Mouse (Mus musculus) stomach, embryonic 16.5 days (tissue): ENCODE measurements around the gene Lats2. TPM values are rescaled to one million over a fixed set of nuclear protein-coding genes. Genes with fewer than 3 reads are reported as not detected.
"Not testable (repeated sequence)": the region's sequence is repeated elsewhere in the genome, so short reads cannot be mapped to it uniquely, and the experiment has no call there.

Experiments
- ATAC-seq: fragments of 200-750 bp; cut with Nextera tagmentation; 2 replicates; pipeline ENCODE4 v1.8.0; 2017; ENCODE audit warnings: moderate number of reproducible peaks, moderate TSS enrichment; ENCODE audit not compliant: insufficient read depth, low FRiP score
- H3K27ac ChIP-seq: fragments of 300-500 bp; sonication (generic); 2 replicates; pipeline ENCODE4 v1.5.1; 2014; ENCODE audit warnings: low read length
- H3K27me3 ChIP-seq: fragments of 300-500 bp; sonication (generic); 2 replicates; pipeline ENCODE4 v1.6.1; 2014; ENCODE audit warnings: low read length, control low read depth, mixed read lengths; ENCODE audit not compliant: control insufficient read depth, insufficient read depth
- H3K36me3 ChIP-seq: fragments of 300-500 bp; sonication (generic); 2 replicates; pipeline ENCODE4 v1.6.1; 2014; ENCODE audit warnings: low read length; ENCODE audit not compliant: control insufficient read depth, insufficient read depth
- H3K4me1 ChIP-seq: fragments of 300-500 bp; sonication (generic); 2 replicates; pipeline ENCODE4 v1.6.1; 2014; ENCODE audit warnings: low read length, control low read depth, mixed read lengths; ENCODE audit not compliant: control insufficient read depth, insufficient read depth
- H3K4me2 ChIP-seq: fragments of 300-500 bp; sonication (generic); 2 replicates; pipeline ENCODE4 v1.6.1; 2014; ENCODE audit warnings: low read depth, low read length, mixed read lengths
- H3K4me3 ChIP-seq: fragments of 300-500 bp; sonication (generic); replicated peaks from 2 replicates; pipeline ENCODE4 v1.5.1; 2014; ENCODE audit warnings: mild to moderate bottlenecking, low read length
- H3K9ac ChIP-seq: fragments of 300-500 bp; sonication (generic); 2 replicates; pipeline ENCODE4 v1.6.1; 2014; ENCODE audit warnings: low read length
- H3K9me3 ChIP-seq: fragments of 300-500 bp; sonication (generic); replicated peaks from 2 replicates; pipeline ENCODE4 v1.6.1; 2016; ENCODE audit warnings: low read length, control low read depth; ENCODE audit not compliant: control insufficient read depth
- whole genome bisulfite sequencing: fragments of 180-500 bp; shearing (Covaris S2); extraction: QIAGEN DNeasy Blood & Tissue Kit; methylation state at CpG from one replicate; pipeline ENCODE4 v1.1.7; 2014; 5-methylcytosine and 5-hydroxymethylcytosine counted together
- polyA plus RNA-seq: library from polyadenylated mRNA; unstranded; fragments of >200 nt; fragmentation: Nextera tagmentation; extraction: Ambion mirVana; gene quantifications from 2 replicates; pipeline ENCODE4 v1.2.1, GENCODE M21; 2015

The Lats2 gene
- polyA plus RNA-seq, 1 experiment from 2014 or later = 15.8 TPM

DNA sequence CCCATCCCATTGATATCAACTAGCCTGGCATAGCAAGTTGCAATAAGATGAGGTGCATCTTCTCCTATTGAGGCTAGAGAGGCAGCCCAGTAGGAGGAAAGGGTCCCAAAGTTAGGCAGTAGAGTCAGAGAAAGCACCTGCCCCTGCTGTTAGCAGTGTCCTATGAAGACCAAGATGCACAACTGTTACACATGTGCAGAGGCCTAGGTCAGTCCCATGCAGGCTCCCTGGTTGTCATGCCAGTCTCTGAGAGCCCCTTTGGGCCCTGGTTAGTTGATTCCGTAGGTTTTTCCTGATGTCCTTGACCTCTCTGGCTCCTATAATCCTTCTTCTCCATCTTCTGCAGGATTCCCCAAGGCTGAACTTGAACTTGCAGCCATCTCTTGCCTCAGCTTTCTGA lies 78.7 kb downstream of the Lats2 start:
- no peaks in the 10 kb centered on the region for H3K27me3 ChIP-seq
- no peaks in the 10 kb centered on the region for H3K4me1 ChIP-seq
- no peaks in the 10 kb centered on the region for H3K36me3 ChIP-seq
- no peak overlapping the region for H3K9ac ChIP-seq
- H3K27ac ChIP-seq = no peak overlapping the region
- WGBS = 15% methylated on average over 1 of the region's 1 CpGs
- H3K4me3 ChIP-seq = no peak overlapping the region
- H3K4me2 ChIP-seq = no peak overlapping the region
- no peaks in the 10 kb centered on the region for H3K9me3 ChIP-seq
- no peak for ATAC-seq

DNA sequence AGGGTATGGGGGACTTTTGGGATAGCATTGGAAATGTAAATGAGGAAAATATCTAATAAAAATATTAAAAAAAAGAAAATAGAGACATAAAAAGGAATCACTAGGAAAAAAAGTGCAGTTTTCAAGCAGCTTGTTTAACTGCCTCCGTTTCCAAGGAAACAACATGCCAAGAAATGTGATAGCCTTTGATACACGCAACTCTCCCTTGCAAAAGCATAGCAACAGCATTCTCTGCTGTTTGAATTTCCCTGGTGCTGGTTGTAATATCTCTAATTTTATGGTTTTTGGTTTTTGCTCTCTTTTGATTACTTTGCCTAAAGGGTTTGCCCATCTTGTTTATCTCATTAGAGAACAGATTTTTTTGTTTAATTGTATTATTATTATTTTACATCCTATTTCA lies 82.7 kb downstream of the Lats2 start:
- ATAC-seq = no peak
- 40% methylated on average over 2 of the region's 2 CpGs for WGBS
- no peak overlapping the region for H3K4me2 ChIP-seq

DNA sequence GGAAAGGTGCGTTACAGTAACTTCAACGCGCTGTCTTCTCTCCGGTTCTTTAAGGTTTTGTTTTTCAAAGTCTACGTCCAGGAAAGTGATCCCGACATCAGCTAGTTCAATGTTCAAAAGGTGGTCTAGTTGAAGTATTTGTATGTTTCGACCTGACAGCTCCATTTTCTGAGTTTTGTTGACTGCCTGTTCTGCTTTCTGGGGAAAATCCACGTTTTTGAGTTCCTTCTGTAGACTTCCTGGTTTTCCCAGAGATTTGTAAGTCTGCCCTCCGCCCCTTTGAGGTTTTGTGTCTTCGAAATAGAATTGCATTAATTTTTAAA lies 92.6 kb downstream of the Lats2 start:
- peak overlapping the region; percentile 74 for H3K4me3 ChIP-seq
- H3K27me3 ChIP-seq = no peaks in the 10 kb centered on the region
- peaks cover 8% of the 10 kb centered on the region for H3K4me1 ChIP-seq
- WGBS = 7% methylated on average over 10 of the region's 10 CpGs
- no peaks in the 10 kb centered on the region for H3K9me3 ChIP-seq
- H3K36me3 ChIP-seq = no peaks in the 10 kb centered on the region
- peak overlapping the region; percentile 95 for H3K9ac ChIP-seq
- ATAC-seq = no peak
- peak overlapping the region; percentile 76 for H3K4me2 ChIP-seq
- H3K27ac ChIP-seq = peak overlapping the region; percentile 96

More for the DNA sequence above, 82.7 kb downstream of the Lats2 start:
- no peaks in the 10 kb centered on the region for H3K36me3 ChIP-seq
- H3K27ac ChIP-seq = no peak overlapping the region
- H3K27me3 ChIP-seq = no peaks in the 10 kb centered on the region
- no peaks in the 10 kb centered on the region for H3K4me1 ChIP-seq
- H3K4me3 ChIP-seq = no peak overlapping the region
- H3K9ac ChIP-seq = no peak overlapping the region
- H3K9me3 ChIP-seq = no peaks in the 10 kb centered on the region

DNA sequence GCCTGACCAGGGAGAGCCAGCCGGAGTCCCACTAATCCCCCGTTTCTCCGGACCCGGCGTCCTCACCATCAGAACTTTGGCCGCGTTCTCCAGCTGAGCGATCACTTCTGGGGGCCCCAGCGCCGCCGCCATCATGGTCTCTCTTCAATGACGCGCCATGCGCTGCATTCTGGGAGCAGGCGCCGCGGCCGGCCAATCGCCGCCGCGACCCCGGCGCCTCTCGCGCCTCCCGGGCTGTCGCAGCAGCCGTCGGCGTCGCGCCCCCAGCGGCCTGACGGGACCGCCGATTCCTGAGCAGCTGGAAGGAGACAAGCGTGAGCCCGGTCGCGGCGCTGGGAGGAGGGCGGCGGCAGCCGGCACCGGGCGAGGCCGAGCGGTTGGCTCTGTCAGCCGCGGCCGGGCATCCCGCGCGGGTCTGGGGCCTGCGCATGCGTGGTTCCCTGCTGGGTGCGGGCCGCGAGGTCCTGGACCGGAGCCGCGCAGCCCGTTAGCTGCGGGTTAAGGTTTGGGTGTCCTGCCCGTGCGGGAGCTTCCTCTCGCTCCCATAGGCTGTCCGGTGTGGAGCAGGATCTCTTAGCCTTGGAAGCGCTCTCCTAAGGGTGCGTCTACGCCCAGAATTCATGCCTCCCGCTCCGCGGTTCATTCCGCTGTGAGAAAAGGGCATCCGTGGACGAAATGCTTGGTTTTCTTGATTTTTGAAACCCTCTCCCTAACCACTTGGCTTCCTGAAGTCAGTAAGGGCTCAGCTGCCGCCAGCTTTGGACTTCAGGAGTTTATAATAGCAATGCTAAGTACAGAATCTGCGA lies 93.2 kb downstream of the Lats2 start, which contains the start of gene Xpo4:
TSS of gene Xpo4 (minus strand) at position 609 of the 806 bp plus-strand sequence.
- peak; percentile 94 for ATAC-seq
- no peaks in the 10 kb centered on the region for H3K36me3 ChIP-seq
- peak within 1 kb of the TSS; percentile 96 for H3K27ac ChIP-seq
- no peaks in the 10 kb centered on the region for H3K27me3 ChIP-seq
- peaks cover 8% of the 10 kb centered on the region for H3K4me1 ChIP-seq
- H3K4me3 ChIP-seq = peak within 1 kb of the TSS; percentile 74
- under 1% methylated on average over 80 of the region's 80 CpGs for WGBS
- no peaks in the 10 kb centered on the region for H3K9me3 ChIP-seq
- H3K4me2 ChIP-seq = peak within 1 kb of the TSS; percentile 76
- peak within 1 kb of the TSS; percentile 95 for H3K9ac ChIP-seq

DNA sequence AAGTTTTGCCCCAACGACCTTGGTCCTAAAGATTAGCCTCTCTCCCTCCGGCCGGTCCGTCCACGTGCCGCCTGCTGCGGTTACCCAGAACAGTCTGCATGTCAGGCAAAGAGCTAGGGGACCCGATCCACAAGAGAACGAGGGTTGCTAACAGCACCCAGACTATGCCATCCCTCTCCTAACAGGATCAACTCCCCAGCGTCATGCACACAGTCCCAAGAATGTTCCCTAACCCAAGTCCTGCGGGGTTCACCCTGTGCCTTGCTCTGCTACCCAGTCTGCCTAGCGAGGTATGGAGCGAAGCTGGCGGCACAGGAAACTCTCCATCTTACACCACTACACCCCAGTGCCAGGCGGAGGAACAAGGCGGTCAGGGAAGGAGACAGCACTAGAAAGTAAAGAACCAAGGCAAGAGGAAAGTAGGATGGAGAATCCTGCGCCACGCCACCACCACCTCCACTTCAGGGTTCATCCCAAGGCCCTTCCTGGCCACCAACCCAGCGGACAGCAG lies 93.8 kb downstream of the Lats2 start:
- ATAC-seq = peak; percentile 65; the same call in 1 of the 2 replicates
- peak overlapping the region; percentile 74 for H3K4me3 ChIP-seq
- H3K4me2 ChIP-seq = peak overlapping the region; percentile 76
- peak overlapping the region; percentile 96 for H3K27ac ChIP-seq
- no peaks in the 10 kb centered on the region for H3K9me3 ChIP-seq
- peak overlapping the region; percentile 95 for H3K9ac ChIP-seq
- no peaks in the 10 kb centered on the region for H3K27me3 ChIP-seq
- 0% methylated on average over 19 of the region's 19 CpGs for WGBS
- no peaks in the 10 kb centered on the region for H3K36me3 ChIP-seq
- peaks cover 8% of the 10 kb centered on the region for H3K4me1 ChIP-seq

DNA sequence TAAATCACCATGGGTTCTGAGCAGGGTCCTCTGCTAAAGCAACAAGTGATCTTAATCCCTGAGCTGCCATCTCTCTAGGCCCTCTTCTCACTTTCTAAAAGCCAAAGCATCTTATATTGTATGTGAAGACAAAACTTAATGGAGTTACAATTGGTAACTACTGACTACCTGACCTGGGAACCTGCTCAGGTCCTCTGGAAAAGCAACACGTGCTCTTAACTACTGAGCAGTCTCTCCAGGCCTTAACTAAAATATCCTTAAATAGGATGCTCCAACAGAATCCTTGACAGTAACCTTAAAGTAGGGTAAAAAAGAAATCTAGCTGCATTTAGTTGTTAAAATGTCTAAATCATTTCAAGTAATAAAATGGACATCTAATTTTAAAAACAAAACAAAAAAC lies 94.6 kb downstream of the Lats2 start:
- 26% methylated on average over 1 of the region's 1 CpGs for WGBS
- H3K27ac ChIP-seq = no peak overlapping the region

DNA sequence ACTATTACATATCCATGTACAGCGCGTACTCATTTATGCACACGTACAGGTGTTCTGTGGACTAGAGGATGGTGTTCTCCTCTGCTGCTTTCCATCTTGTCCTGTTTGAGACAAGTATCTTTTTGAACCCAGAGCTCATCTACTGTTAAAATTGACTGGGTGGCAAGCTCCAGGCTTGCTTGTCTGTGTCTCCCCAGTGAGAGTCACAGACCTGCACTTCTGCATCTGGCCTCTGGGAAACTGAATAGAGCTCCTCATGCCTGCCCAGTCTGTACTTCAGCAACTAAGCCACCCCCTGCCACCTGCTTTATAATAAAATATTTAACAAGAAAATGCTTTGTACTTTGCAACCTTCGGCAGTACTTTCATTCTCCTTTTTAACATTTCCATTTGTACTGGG lies 99.9 kb downstream of the Lats2 start:
- Histone ChIP-seq H3K4me2 (no peak overlapping the region), H3K9ac (no peak overlapping the region), H3K27ac (no peak overlapping the region), H3K9me3 (no peaks in the 10 kb centered on the region), H3K4me3 (no peak overlapping the region), H3K27me3 (no peaks in the 10 kb centered on the region), H3K36me3 (no peaks in the 10 kb centered on the region), H3K4me1 (peaks cover 4% of the 10 kb centered on the region; the same call in 1 of the 2 replicates)
- no peak for ATAC-seq
- 95% methylated on average over 4 of the region's 4 CpGs for WGBS

More for the DNA sequence above, 94.6 kb downstream of the Lats2 start:
- Histone ChIP-seq H3K4me1 (peaks cover 8% of the 10 kb centered on the region), H3K9ac (peak overlapping the region; percentile 54), H3K4me2 (peak overlapping the region; percentile 76), H3K36me3 (no peaks in the 10 kb centered on the region), H3K9me3 (no peaks in the 10 kb centered on the region), H3K4me3 (peak overlapping the region; percentile 74), H3K27me3 (no peaks in the 10 kb centered on the region)
- ATAC-seq = no peak

DNA sequence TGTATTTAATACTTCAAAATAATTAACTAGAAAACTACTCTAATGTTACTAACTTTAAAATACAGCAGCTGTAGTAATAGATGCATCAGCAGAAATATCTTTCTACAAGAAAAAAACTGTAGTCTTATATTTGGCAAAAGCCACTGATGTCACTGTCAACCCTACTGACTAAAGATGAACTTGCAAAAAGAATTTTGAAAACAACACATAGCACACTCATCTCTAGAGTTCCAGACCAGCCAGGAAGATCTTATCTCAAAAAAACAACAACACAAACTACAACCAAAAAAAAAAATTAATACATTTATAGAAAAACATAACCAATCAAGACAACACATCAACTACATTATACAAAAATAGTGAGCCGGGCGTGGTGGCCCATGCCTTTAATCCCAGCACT lies 100.7 kb downstream of the Lats2 start:
- H3K4me3 ChIP-seq = no peak overlapping the region
- H3K9ac ChIP-seq = no peak overlapping the region
- no peak overlapping the region for H3K27ac ChIP-seq
- no peaks in the 10 kb centered on the region for H3K27me3 ChIP-seq
- ATAC-seq = no peak
- no peaks in the 10 kb centered on the region for H3K36me3 ChIP-seq
- H3K4me2 ChIP-seq = no peak overlapping the region
- WGBS = 96% methylated on average over 2 of the region's 2 CpGs
- H3K9me3 ChIP-seq = no peaks in the 10 kb centered on the region
- H3K4me1 ChIP-seq = no peaks in the 10 kb centered on the region

DNA sequence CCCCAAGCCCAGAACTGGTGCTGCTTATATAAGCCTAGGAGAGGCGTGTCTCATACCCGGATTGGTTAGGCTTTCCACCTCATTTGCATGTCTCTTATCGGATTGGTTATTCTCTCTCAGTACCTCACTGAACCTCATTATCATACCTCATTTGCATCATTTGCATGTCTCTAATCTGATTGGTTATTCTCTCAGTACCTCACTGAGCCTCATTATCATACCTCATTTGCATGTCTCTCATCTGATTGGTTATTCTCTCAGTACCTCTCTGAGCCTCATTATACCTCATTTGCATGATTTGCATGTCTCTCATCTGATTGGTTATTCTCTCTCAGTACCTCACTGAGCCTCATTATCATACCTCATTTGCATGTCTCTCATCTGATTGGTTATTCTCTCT lies 101.7 kb downstream of the Lats2 start:
- 94% methylated on average over 3 of the region's 3 CpGs for WGBS
- H3K27me3 ChIP-seq, ATAC-seq, H3K27ac ChIP-seq, H3K9ac ChIP-seq, H3K4me3 ChIP-seq, H3K9me3 ChIP-seq, H3K4me2 ChIP-seq, H3K4me1 ChIP-seq, H3K36me3 ChIP-seq: not testable (repeated sequence)
